In genomic region chr3:90462579-90462978, GRCm38 (mm10) we compare ENCODE assay signal across 21 mouse cellular contexts. TPM values are rescaled to one million over a fixed set of nuclear protein-coding genes. Genes with fewer than 3 reads are reported as not detected.
DNase-seq lines count a peak whose midpoint lies in the region; ATAC-seq and TF ChIP-seq lines count a peak whose summit lies in the region.
"Had no signal": no experiment of that assay in that cellular context is flagged by ENCODE, and none has a peak within 500 bp of the region (broad histone marks: within the 10 kb centered on the region; RNA-seq: fewer than 3 reads in every experiment).

No protein-coding gene starts in this region.

- no peak overlapping the region for H3K4me3 ChIP-seq in forebrain, embryonic 13.5 days
- H3K4me3 ChIP-seq in forebrain, embryonic 14.5 days (ENCODE audit: low read depth, low read length): no peak overlapping the region
- no peak overlapping the region for H3K4me3 ChIP-seq in heart, embryonic 16.5 days (ENCODE audit: low read length)
- peak overlapping the region; percentile 14; the same call in 1 of the 2 replicates for H3K4me3 ChIP-seq in liver, adult 2 months (ENCODE audit: insufficient read depth, low read depth, low read length)
- H3K4me3 ChIP-seq in brown adipose tissue, adult 24 weeks (ENCODE audit: insufficient read depth, low read depth, low read length): peak overlapping the region; percentile 86
- H3K4me3 ChIP-seq: embryonic facial prominence, embryonic 15.5 days; forebrain, embryonic 10.5 days; liver, embryonic 13.5 days; midbrain, embryonic 15.5 days had no signal

- TF ChIP-seq POLR2A in liver, adult 2 months (IDR thresholded peaks at IDR 0.05; ENCODE audit: extremely low read depth, insufficient read depth, low read length): no peak

- intact Hi-C loops in heart, postnatal 36 days (cut with DNase I): loop anchor here (5.0 kb wide), 1 partner anchor 245 kb away; no protein-coding TSS in a partner anchor

- no peak overlapping the region for H3K4me2 ChIP-seq in forebrain, embryonic 13.5 days
- H3K4me2 ChIP-seq in forebrain, embryonic 14.5 days (ENCODE audit: low read length): no peak overlapping the region
- H3K4me2 ChIP-seq in heart, embryonic 16.5 days (ENCODE audit: low read depth, low read length): peak overlapping the region; percentile 68; the same call in 1 of the 2 replicates
- H3K4me2 ChIP-seq: embryonic facial prominence, embryonic 15.5 days; liver, embryonic 13.5 days; midbrain, embryonic 15.5 days had no signal

- H3K9ac ChIP-seq in forebrain, embryonic 13.5 days: peak overlapping the region; percentile 4; the same call in 1 of the 2 replicates
- no peak overlapping the region for H3K9ac ChIP-seq in forebrain, embryonic 14.5 days (ENCODE audit: low read length)
- H3K9ac ChIP-seq in heart, embryonic 16.5 days (ENCODE audit: low read length): no peak overlapping the region; the same call in 1 of the 2 replicates
- no peak overlapping the region for H3K9ac ChIP-seq in liver, adult 2 months (ENCODE audit: low read depth, low read length)
- H3K9ac ChIP-seq: embryonic facial prominence, embryonic 15.5 days; liver, embryonic 13.5 days; midbrain, embryonic 15.5 days had no signal

- TF ChIP-seq CTCF in liver, adult 2 months (IDR thresholded peaks at IDR 0.05; ENCODE audit: low read depth, low read length): no peak

- H3K79me2 ChIP-seq in liver, adult 2 months (ENCODE audit: control insufficient read depth, insufficient read depth, low read length): no peaks in the 10 kb centered on the region; the same call in 1 of the 2 replicates

- peaks cover 15% of the 10 kb centered on the region for H3K4me1 ChIP-seq in forebrain, embryonic 13.5 days
- H3K4me1 ChIP-seq in forebrain, embryonic 14.5 days (ENCODE audit: control insufficient read depth, insufficient read depth, low read length): peaks cover 6% of the 10 kb centered on the region; the same call in 1 of the 2 replicates
- H3K4me1 ChIP-seq in heart, embryonic 16.5 days (ENCODE audit: control insufficient read depth, insufficient read depth, low read length): 0 out of 2 replicates have a peak, but pooled peaks cover 3% of the 10 kb centered on the region
- no peaks in the 10 kb centered on the region for H3K4me1 ChIP-seq in liver, adult 2 months (ENCODE audit: control insufficient read depth, insufficient read depth, low read length)
- H3K4me1 ChIP-seq in brown adipose tissue, adult 24 weeks (ENCODE audit: control insufficient read depth, insufficient read depth, insufficient read length, low read length): peaks cover 11% of the 10 kb centered on the region

- ATAC-seq in forebrain, embryonic 13.5 days: no peak
- no peak for ATAC-seq in forebrain, embryonic 14.5 days
- ATAC-seq in heart, embryonic 16.5 days (replicated peaks; ENCODE audit: extremely low read depth, insufficient read depth, low FRiP score): no peak
- ATAC-seq: midbrain, embryonic 15.5 days had no signal

- WGBS in forebrain, embryonic 13.5 days: 21% methylated on average over 7 of the region's 7 CpGs
- 28% methylated on average over 7 of the region's 7 CpGs for WGBS in forebrain, embryonic 14.5 days
- 31% methylated on average over 7 of the region's 7 CpGs for WGBS in heart, embryonic 16.5 days
- 41% methylated on average over 7 of the region's 7 CpGs for WGBS in liver, adult 2 months

- H3K27me3 ChIP-seq in forebrain, embryonic 13.5 days: peaks cover 63% of the 10 kb centered on the region
- H3K27me3 ChIP-seq in forebrain, embryonic 14.5 days (replicated peaks; ENCODE audit: control insufficient read depth, insufficient read depth, low read length): peaks cover 37% of the 10 kb centered on the region
- H3K27me3 ChIP-seq in heart, embryonic 16.5 days (ENCODE audit: control insufficient read depth, insufficient read depth, low read length): peaks cover 19% of the 10 kb centered on the region
- H3K27me3 ChIP-seq in liver, adult 2 months (ENCODE audit: control insufficient read depth, insufficient read depth, low read length): peaks cover 13% of the 10 kb centered on the region

- H3K27ac ChIP-seq in forebrain, embryonic 13.5 days: no peak overlapping the region
- H3K27ac ChIP-seq in forebrain, embryonic 14.5 days (ENCODE audit: low read depth, low read length): no peak overlapping the region
- H3K27ac ChIP-seq in heart, embryonic 16.5 days (ENCODE audit: low read length): no peak overlapping the region
- H3K27ac ChIP-seq in liver, adult 2 months (replicated peaks; ENCODE audit: insufficient read depth, low read depth, low read length): no peak overlapping the region
- no peak overlapping the region for H3K27ac ChIP-seq in brown adipose tissue, adult 24 weeks (replicated peaks; ENCODE audit: low read depth, low read length)
- H3K27ac ChIP-seq: embryonic facial prominence, embryonic 15.5 days; forebrain, embryonic 10.5 days; liver, embryonic 13.5 days; midbrain, embryonic 15.5 days had no signal

- H3K9me3 ChIP-seq in forebrain, embryonic 13.5 days (replicated peaks): no peaks in the 10 kb centered on the region
- no peaks in the 10 kb centered on the region for H3K9me3 ChIP-seq in forebrain, embryonic 14.5 days (replicated peaks; ENCODE audit: control insufficient read depth, low read length)
- 0 out of 2 replicates have a peak, but pooled peaks cover 2% of the 10 kb centered on the region for H3K9me3 ChIP-seq in heart, embryonic 16.5 days (replicated peaks; ENCODE audit: control insufficient read depth, low read length)
- H3K9me3 ChIP-seq: embryonic facial prominence, embryonic 15.5 days; forebrain, embryonic 10.5 days; liver, embryonic 13.5 days; midbrain, embryonic 15.5 days had no signal

- H3K36me3 ChIP-seq in forebrain, embryonic 13.5 days (ENCODE audit: poor library complexity, severe bottlenecking): no peaks in the 10 kb centered on the region
- no peaks in the 10 kb centered on the region for H3K36me3 ChIP-seq in forebrain, embryonic 14.5 days (ENCODE audit: control insufficient read depth, insufficient read depth, low read length)
- H3K36me3 ChIP-seq in heart, embryonic 16.5 days (ENCODE audit: control insufficient read depth, insufficient read depth): no peaks in the 10 kb centered on the region
- no peaks in the 10 kb centered on the region for H3K36me3 ChIP-seq in liver, adult 2 months (ENCODE audit: control insufficient read depth, insufficient read depth, low read length)
- H3K36me3 ChIP-seq: embryonic facial prominence, embryonic 15.5 days; forebrain, embryonic 10.5 days; liver, embryonic 13.5 days; midbrain, embryonic 15.5 days had no signal

- DNase-seq in forebrain, embryonic 14.5 days (ENCODE audit: low spot score): no peak
- DNase-seq in heart, postnatal 36 days: no peak
- no peak for DNase-seq in liver, adult 2 months (ENCODE audit: extremely low read depth, low read depth, low spot score)
- DNase-seq in liver: no peak
- no peak for DNase-seq in left cerebral cortex, adult 8-10 months (ENCODE audit: low spot score in 2 of 2)
- DNase-seq: adrenal gland, adult 8-10 months; B cell, adult 2 months; cerebellum, adult 18-20 months; cerebellum, postnatal 36 days; gastrocnemius, postnatal 36 days; layer of hippocampus, postnatal 36 days; liver, embryonic 13.5 days; thymus, postnatal 25 days had no signal

RNA-seq across cellular contexts. Expression of gene Npr1, which starts 3.1 kb away (rescaled TPM):
- polyA plus RNA-seq in forebrain, embryonic 13.5 days (2015; fragmentation: Nextera tagmentation; extraction: Ambion mirVana): 2.3 and 2.8 TPM in 2 replicates
- polyA plus RNA-seq in forebrain, embryonic 14.5 days (2014; fragmentation: Nextera tagmentation; extraction: Ambion mirVana): 2.5 and 3.4 TPM in 2 replicates
- 11.3 and 13.0 TPM in 2 replicates for polyA plus RNA-seq in heart, embryonic 16.5 days (2015; fragmentation: Nextera tagmentation; extraction: Ambion mirVana)
- total RNA-seq in heart, postnatal 36 days (2021): 10 to 100 TPM; 19.9 to 21.3 TPM
- total RNA-seq in liver, adult 2 months (2014; rRNA removed): 5.6 and 8.3 TPM in 2 replicates
- 10.2 and 13.2 TPM in 2 replicates for polyA plus RNA-seq in liver, adult 2 months (2012; rRNA removed)
- polyA plus RNA-seq in brown adipose tissue, adult 24 weeks (2012; ENCODE audit: insufficient read depth, insufficient read length, missing spikeins): 18.0 and 27.9 TPM in 2 replicates
- total RNA-seq in left cerebral cortex, adult 8-10 months (2022): 1 to 10 TPM; 4.2 to 6.0 (median 5.0) TPM
- total RNA-seq: megakaryocyte, adult 5-6 weeks; neutrophil, adult 5-6 weeks had no signal

RNA-seq across cellular contexts. Expression of gene Ilf2, which starts 13.3 kb away (rescaled TPM):
- polyA plus RNA-seq in forebrain, embryonic 13.5 days (2015; fragmentation: Nextera tagmentation; extraction: Ambion mirVana): 367 and 388 TPM in 2 replicates
- polyA plus RNA-seq in forebrain, embryonic 14.5 days (2014; fragmentation: Nextera tagmentation; extraction: Ambion mirVana): 266 and 312 TPM in 2 replicates
- 103 and 104 TPM in 2 replicates for polyA plus RNA-seq in heart, embryonic 16.5 days (2015; fragmentation: Nextera tagmentation; extraction: Ambion mirVana)
- total RNA-seq in heart, postnatal 36 days (2021): 10 to 100 TPM; 29.6 to 32.2 TPM
- 13.2 and 16.0 TPM in 2 replicates for total RNA-seq in liver, adult 2 months (2014; rRNA removed)
- 6.5 and 6.9 TPM in 2 replicates for polyA plus RNA-seq in liver, adult 2 months (2012; rRNA removed)
- 30.2 and 30.6 TPM in 2 replicates for polyA plus RNA-seq in brown adipose tissue, adult 24 weeks (2012; ENCODE audit: insufficient read depth, insufficient read length, missing spikeins)
- total RNA-seq in left cerebral cortex, adult 8-10 months (2022): 10 to 100 TPM; 84.9 to 98.9 (median 93.3) TPM

RNA-seq across cellular contexts. Expression of gene Snapin, which starts 28.3 kb away (rescaled TPM):
- polyA plus RNA-seq in forebrain, embryonic 13.5 days (2015; fragmentation: Nextera tagmentation; extraction: Ambion mirVana): 73.5 and 76.5 TPM in 2 replicates
- polyA plus RNA-seq in forebrain, embryonic 14.5 days (2014; fragmentation: Nextera tagmentation; extraction: Ambion mirVana): 76.7 and 77.3 TPM in 2 replicates
- 76.1 and 88.9 TPM in 2 replicates for polyA plus RNA-seq in heart, embryonic 16.5 days (2015; fragmentation: Nextera tagmentation; extraction: Ambion mirVana)
- 10 to 100 TPM; 61.0 to 71.3 TPM for total RNA-seq in heart, postnatal 36 days (2021)
- 12.8 and 18.5 TPM in 2 replicates for total RNA-seq in liver, adult 2 months (2014; rRNA removed)
- 10.4 and 10.6 TPM in 2 replicates for polyA plus RNA-seq in liver, adult 2 months (2012; rRNA removed)
- 55.5 and 71.6 TPM in 2 replicates for polyA plus RNA-seq in brown adipose tissue, adult 24 weeks (2012; ENCODE audit: insufficient read depth, insufficient read length, missing spikeins)
- total RNA-seq in left cerebral cortex, adult 8-10 months (2022): 10 to 100 TPM; 62.4 to 74.7 (median 67.1) TPM

RNA-seq across cellular contexts. Expression of gene Ints3, which starts 29.2 kb away (rescaled TPM):
- 27.8 and 29.3 TPM in 2 replicates for polyA plus RNA-seq in forebrain, embryonic 13.5 days (2015; fragmentation: Nextera tagmentation; extraction: Ambion mirVana)
- polyA plus RNA-seq in forebrain, embryonic 14.5 days (2014; fragmentation: Nextera tagmentation; extraction: Ambion mirVana): 20.7 and 25.3 TPM in 2 replicates
- 18.4 and 19.8 TPM in 2 replicates for polyA plus RNA-seq in heart, embryonic 16.5 days (2015; fragmentation: Nextera tagmentation; extraction: Ambion mirVana)
- total RNA-seq in heart, postnatal 36 days (2021): 10 to 100 TPM; 23.7 to 27.9 TPM
- total RNA-seq in liver, adult 2 months (2014; rRNA removed): 8.9 and 11.3 TPM in 2 replicates
- polyA plus RNA-seq in liver, adult 2 months (2012; rRNA removed): 11.4 and 12.4 TPM in 2 replicates
- 12.6 and 13.2 TPM in 2 replicates for polyA plus RNA-seq in brown adipose tissue, adult 24 weeks (2012; ENCODE audit: insufficient read depth, insufficient read length, missing spikeins)
- 10 to 100 TPM; 55.1 to 59.9 (median 59.0) TPM for total RNA-seq in left cerebral cortex, adult 8-10 months (2022)

RNA-seq across cellular contexts. Expression of gene Chtop, which starts 46.7 kb away (rescaled TPM):
- 214 and 215 TPM in 2 replicates for polyA plus RNA-seq in forebrain, embryonic 13.5 days (2015; fragmentation: Nextera tagmentation; extraction: Ambion mirVana)
- 137 and 141 TPM in 2 replicates for polyA plus RNA-seq in forebrain, embryonic 14.5 days (2014; fragmentation: Nextera tagmentation; extraction: Ambion mirVana)
- 95.6 and 98.2 TPM in 2 replicates for polyA plus RNA-seq in heart, embryonic 16.5 days (2015; fragmentation: Nextera tagmentation; extraction: Ambion mirVana)
- 100 to 1,000 TPM in 1 of 2 experiments, 10 to 100 TPM in 1; 92.7 to 106 TPM for total RNA-seq in heart, postnatal 36 days (2021)
- total RNA-seq in liver, adult 2 months (2014; rRNA removed): 30.9 and 31.0 TPM in 2 replicates
- 23.5 and 24.9 TPM in 2 replicates for polyA plus RNA-seq in liver, adult 2 months (2012; rRNA removed)
- polyA plus RNA-seq in brown adipose tissue, adult 24 weeks (2012; ENCODE audit: insufficient read depth, insufficient read length, missing spikeins): 39.6 and 51.2 TPM in 2 replicates
- total RNA-seq in left cerebral cortex, adult 8-10 months (2022): 100 to 1,000 TPM; 162 to 170 (median 167) TPM

Comparison
In these comparisons a context has a peak if more than half of its experiments do, and no peak if none do; other contexts are left out.
1. H3K4me3 ChIP-seq: peak in liver, adult 2 months (single experiment) and brown adipose tissue, adult 24 weeks (single experiment); none in forebrain, embryonic 13.5 days (single experiment), forebrain, embryonic 14.5 days (single experiment) and heart, embryonic 16.5 days (single experiment).